Mouse (Mus musculus) megakaryocyte progenitor cell, adult 5-6 weeks (primary cell): ENCODE data around the gene Acsl6. TPM values are rescaled to one million over a fixed set of nuclear protein-coding genes. Genes with fewer than 3 reads are reported as not detected.
"Not testable (repeated sequence)": the region's sequence is repeated elsewhere in the genome, so short reads cannot be mapped to it uniquely, and the experiment has no call there.

Experiments used
- ATAC-seq: replicated peaks from 2 replicates; pipeline ENCODE4 v1.8.0; 2016; ENCODE audit warnings: mild to moderate bottlenecking, moderate TSS enrichment, inconsistent platforms; ENCODE audit not compliant: poor library complexity
- total RNA-seq, 2 experiments: library from RNA; stranded (forward) in 1 of 2; stranded (reverse) in 1 of 2; fragments of 157-497, 149-512 nt in 1 of 2; fragments of 200-1000 nt in 1 of 2; gene quantifications; 2 replicates each; pipeline versions ENCODE4 v1.2.3 to v1.2.4; 2015 to 2017

Gene Acsl6
- 0.86 and 3.2 TPM in 2 replicates for total RNA-seq (2015)
- 1.2 and 3.5 TPM in 2 replicates for total RNA-seq (2017)

- ATAC-seq, result no peak
These were observed at the start of gene Acsl6 for GRCm38 (mm10) chr11:54303728-54304470. Acsl6 (plus strand) TSS chr11:54303798.

DNA sequence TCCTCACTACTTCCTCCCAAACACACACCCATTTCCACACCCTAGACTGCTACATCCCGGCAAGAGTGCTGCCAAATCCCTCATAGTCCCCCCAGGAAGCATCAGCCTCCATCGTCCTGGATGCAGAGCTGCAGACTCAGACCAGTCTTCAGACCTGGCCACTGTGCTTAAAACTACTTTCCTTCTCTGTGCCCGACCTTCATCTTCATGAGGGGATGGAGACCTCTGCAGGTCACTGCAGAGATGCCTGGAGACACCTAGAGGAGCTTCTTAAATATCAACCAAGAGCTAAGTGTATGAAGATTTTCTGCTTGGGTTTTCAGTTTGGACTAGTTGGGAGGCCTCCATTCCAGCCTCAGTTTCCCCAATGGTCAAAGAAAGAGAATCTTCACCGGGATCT lies 49.5 kb upstream of the Acsl6 start:
- 0 out of 2 replicates have a peak, but pooled peaks have one; percentile 41 for ATAC-seq

DNA sequence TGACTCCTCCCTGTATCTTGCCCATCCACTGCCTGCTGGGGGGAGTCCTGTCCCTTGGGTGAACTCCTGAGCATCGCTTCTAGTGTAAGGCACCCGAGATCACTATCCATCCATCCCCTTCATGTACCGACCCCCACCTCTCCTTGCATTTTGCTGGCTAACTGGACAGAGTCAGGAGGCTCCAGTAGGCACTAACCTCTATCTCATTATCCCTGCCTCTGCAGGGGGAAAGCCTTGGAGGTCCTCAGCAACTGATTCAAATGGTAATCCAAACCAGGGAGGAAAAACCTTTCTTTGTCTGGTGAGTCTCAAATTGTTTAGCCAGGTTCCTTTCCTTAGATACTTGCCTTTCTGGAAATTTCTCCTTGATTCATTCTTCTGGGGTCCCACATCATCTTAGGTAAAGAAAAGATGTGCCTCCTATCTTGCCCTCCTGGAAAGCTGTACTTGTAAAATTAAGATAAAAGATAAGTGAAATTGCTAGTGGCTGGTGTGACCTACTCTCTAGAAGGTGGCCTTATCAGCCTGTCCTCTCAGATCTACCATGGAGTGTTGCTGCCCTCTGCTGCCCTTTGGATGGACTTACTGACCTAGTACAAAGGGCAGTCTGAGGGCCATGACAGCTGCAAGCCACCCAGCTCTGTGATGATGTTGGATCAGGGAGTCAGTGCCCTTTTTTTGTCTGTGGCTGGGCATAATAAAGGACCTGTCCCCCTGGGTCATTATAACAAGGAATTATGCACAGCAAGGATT lies 46.8 kb upstream of the Acsl6 start:
- ATAC-seq, result peak; percentile 98

DNA sequence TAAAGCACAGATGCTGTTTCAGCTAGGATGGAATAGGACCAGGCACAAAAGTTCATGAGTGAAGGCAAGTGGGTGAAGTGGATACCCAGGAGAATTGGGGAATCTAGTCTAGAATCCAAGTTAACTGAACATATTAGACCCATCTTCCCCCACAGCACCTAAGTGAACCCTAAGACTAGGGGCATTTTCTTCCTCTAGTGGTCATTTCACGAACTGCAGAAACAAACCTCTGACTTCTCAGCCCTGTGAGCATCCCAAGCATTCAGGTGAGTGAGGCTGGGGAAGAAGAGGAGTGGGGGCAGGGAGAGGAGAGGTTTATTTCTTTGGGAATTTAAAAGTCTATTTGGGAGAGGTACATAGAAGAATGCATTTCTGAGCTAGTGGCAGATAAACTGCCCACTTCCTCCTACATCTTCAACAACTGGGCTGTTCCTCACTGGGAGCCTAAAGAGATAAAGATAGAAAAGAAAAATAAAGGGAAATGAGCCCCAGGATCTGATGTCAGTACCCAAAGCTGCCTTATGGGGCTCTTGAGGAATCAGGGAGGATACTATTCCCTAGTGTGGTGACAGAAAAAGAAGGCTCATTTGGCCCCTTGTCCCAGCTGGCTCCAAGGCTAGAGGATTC lies 40.1 kb upstream of the Acsl6 start:
- 0 out of 2 replicates have a peak, but pooled peaks have one; percentile 44 for ATAC-seq

GRCm38 (mm10) chr11:54264542-54264941 lies 39.1 kb upstream of the Acsl6 start:
- peak; percentile 85 for ATAC-seq

- no peak for ATAC-seq
These were observed 36.4 kb upstream of the Acsl6 start, which contains the start of gene Il3 for GRCm38 (mm10) chr11:54267177-54267576. Il3 (minus strand) TSS chr11:54267277.

- ATAC-seq, result no peak
These were observed 34.3 kb upstream of the Acsl6 start for GRCm38 (mm10) chr11:54269191-54269896.

DNA sequence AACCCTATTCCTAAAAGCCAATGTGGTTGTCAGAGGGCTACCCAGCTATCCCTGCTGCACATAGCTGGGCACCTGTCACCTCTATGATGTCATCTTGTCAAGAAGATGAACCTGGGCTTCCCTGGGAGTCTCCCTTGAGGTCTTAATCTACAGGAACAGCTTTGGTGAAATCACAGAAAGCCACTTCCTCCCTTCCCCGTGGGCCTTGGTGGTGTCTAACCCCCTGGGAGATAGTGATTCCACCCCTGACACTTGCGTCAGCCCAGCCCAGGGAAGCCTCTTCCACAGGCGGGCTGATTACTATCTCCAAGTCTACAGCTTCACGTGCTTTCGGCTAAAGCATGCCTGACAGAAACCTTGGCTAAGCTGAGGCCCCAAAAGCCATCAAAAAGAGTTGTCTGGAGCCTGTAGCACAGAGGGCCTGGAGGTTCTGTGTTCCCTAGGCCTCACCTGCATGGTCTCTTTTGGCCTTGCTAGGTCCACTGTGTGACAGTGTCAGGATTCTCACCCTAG lies 32.1 kb upstream of the Acsl6 start:
- ATAC-seq, result peak; percentile 31; the same call in 1 of the 2 replicates

GRCm38 (mm10) chr11:54287821-54288453 lies 15.7 kb upstream of the Acsl6 start:
- ATAC-seq, result no peak

- ATAC-seq, result no peak
These were observed 11.4 kb upstream of the Acsl6 start for GRCm38 (mm10) chr11:54292163-54292562.

DNA sequence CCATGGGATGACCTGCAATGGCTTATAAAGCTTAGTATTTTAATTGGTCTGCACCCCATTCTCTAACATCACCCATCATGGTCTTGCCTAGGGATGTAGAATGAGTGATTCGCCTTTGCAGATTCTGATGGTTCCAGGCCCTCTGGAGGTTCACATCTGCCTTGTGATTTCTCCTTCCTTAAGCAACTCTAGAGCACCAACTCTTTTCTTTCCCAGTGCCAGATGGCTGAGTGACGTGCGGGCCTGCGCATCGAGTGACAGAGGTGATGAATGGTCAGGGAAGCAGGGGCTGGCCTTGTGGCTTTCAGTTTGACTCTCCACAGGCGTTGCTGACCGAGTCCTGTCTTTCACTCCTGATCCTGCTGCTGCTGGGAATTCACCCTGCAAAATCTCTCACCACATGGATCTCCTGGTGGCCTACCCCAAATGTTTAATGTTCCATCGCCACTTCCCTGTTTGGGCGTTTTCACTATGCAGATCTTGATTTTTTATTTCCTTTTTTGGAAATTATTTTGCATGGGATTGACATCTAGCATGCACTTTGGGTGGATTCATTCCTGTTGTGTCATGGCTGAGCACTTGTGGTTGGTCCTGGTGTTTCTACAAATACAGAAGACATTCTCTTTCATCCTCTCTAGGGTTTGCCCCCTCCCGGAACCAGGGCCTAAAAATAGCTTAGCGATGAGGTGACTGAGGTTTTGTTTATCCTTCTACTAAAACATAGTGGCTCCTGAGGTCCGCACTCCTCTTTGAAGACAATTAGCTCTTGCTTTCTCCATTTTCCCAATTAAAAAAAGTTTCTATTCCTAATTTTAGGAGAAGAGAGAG lies 9.4 kb upstream of the Acsl6 start:
- no peak for ATAC-seq

DNA sequence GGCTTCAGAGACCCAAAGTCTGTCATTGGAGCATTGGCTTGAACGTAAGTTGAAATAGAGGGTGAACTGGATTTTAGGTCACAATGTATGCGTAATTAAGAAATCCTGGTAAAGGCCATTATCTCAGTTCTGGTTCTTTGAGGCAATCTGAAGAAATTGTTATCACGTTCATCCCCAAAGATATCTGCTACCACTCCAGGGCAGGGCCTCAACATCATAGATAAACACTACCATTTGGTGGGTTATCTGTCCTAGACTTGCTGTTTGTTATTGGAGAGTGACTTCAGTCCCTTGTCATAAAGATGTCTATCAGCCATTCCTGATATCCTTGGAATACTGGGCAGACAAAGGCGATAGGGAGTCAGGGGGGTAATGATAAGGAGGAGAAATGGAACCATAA lies 7.6 kb upstream of the Acsl6 start:
- ATAC-seq, result no peak

GRCm38 (mm10) chr11:54296734-54297133 lies 6.9 kb upstream of the Acsl6 start:
- no peak for ATAC-seq

GRCm38 (mm10) chr11:54297471-54297870 lies 6.1 kb upstream of the Acsl6 start:
- not testable (repeated sequence) for ATAC-seq

GRCm38 (mm10) chr11:54298777-54299176 lies 4.8 kb upstream of the Acsl6 start:
- ATAC-seq, result no peak

DNA sequence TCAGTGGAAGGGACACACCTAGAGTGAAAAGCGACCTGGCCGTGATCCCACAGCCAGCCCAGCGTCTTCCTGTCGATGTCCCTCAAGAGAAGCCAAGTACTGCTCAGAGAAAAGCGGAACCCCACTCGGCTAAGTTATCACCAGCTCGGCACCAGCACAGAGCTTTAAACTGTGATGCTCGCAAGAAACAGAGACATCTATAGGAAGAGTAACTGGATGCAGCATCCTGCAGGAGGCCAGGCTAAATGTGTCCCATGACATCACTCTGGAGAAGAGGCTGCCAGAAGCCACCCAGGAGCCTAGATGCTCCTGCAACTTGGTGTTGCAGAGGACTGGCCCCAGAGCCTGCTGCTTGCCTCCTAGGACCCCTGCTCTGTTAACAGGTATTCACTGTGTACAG lies 1.6 kb upstream of the Acsl6 start:
- ATAC-seq, result no peak

- no peak for ATAC-seq
These were observed 992 bp upstream of the Acsl6 start for GRCm38 (mm10) chr11:54302606-54303005.

GRCm38 (mm10) chr11:54303076-54303727 lies 396 bp upstream of the Acsl6 start:
- peak; percentile 62; the same call in 1 of the 2 replicates for ATAC-seq

GRCm38 (mm10) chr11:54304471-54304873 lies 874 bp downstream of the Acsl6 start:
- no peak for ATAC-seq
